Mouse (Mus musculus) liver, adult 2 months (tissue): ENCODE measurements around the gene Samd11. TPM values are rescaled to one million over a fixed set of nuclear protein-coding genes. Genes with fewer than 3 reads are reported as not detected.

ENCODE experiments used
- DNase-seq: peaks from one replicate; pipeline ENCODE4 v3.0.0-alpha.2; 2011; ENCODE audit warnings: low read depth, low spot score; ENCODE audit errors: extremely low read depth
- H3K27ac ChIP-seq: fragments of 200-500 bp; replicated peaks from 2 replicates; pipeline ENCODE4 v1.5.1; 2012; ENCODE audit warnings: low read depth, mild to moderate bottlenecking, control low read depth, inconsistent platforms, low read length; ENCODE audit not compliant: insufficient read depth
- H3K27me3 ChIP-seq: fragments of 200-500 bp; 2 replicates; pipeline ENCODE4 v1.6.1; 2012; ENCODE audit warnings: mild to moderate bottlenecking, moderate library complexity, low read length, inconsistent platforms; ENCODE audit not compliant: control insufficient read depth, insufficient read depth
- H3K36me3 ChIP-seq: fragments of 200-500 bp; 2 replicates; pipeline ENCODE4 v1.6.1; 2012; ENCODE audit warnings: low read length, inconsistent platforms; ENCODE audit not compliant: control insufficient read depth, insufficient read depth
- H3K4me1 ChIP-seq: fragments of 200-500 bp; 2 replicates; pipeline ENCODE4 v1.6.1; 2011; ENCODE audit warnings: low read length; ENCODE audit not compliant: control insufficient read depth, insufficient read depth
- H3K4me3 ChIP-seq: fragments of 200-500 bp; 2 replicates; pipeline ENCODE4 v1.5.1; 2011; ENCODE audit warnings: low read depth, mild to moderate bottlenecking, control low read depth, low read length, moderate library complexity; ENCODE audit not compliant: insufficient read depth
- H3K79me2 ChIP-seq: fragments of 200-500 bp; 2 replicates; pipeline ENCODE4 v1.6.1; 2012; ENCODE audit warnings: inconsistent platforms, mild to moderate bottlenecking, low read length, moderate library complexity; ENCODE audit not compliant: control insufficient read depth, insufficient read depth
- H3K9ac ChIP-seq: fragments of 200-500 bp; 2 replicates; pipeline ENCODE4 v1.6.1; 2012; ENCODE audit warnings: low read depth, mild to moderate bottlenecking, control low read depth, inconsistent platforms, low read length
- CTCF ChIP-seq: fragments of 200-500 bp; IDR thresholded peaks from 2 replicates; pipeline ENCODE4 v1.5.1; 2011; ENCODE audit warnings: low read depth, low read length, control low read depth
- POLR2A ChIP-seq: fragments of 200-500 bp; IDR thresholded peaks from 2 replicates; pipeline ENCODE4 v1.6.1; 2011; ENCODE audit warnings: low read length, control low read depth; ENCODE audit not compliant: insufficient read depth; ENCODE audit errors: extremely low read depth
- WGBS: fragments of 180-500 bp; shearing (Covaris S2); methylation state at CpG from one replicate; pipeline ENCODE4 v1.1.7; 2018; 5-methylcytosine and 5-hydroxymethylcytosine counted together
- polyA plus RNA-seq: library from polyadenylated mRNA; depleted of rRNA; stranded (reverse); fragments of >200 nt; gene quantifications from 2 replicates; pipeline ENCODE4 v1.2.3, GENCODE M21; 2012; rRNA removed
- total RNA-seq: library from RNA; depleted of rRNA; stranded (reverse); fragments of >200 nt; gene quantifications from 2 replicates; pipeline ENCODE4 v1.2.3, GENCODE M21; 2014; rRNA removed

Samd11 gene
- total RNA-seq: under 0.01 TPM in 1 of 2 replicates, not detected in the other
- 0.04 TPM in 1 of 2 replicates, not detected in the other for polyA plus RNA-seq

DNA sequence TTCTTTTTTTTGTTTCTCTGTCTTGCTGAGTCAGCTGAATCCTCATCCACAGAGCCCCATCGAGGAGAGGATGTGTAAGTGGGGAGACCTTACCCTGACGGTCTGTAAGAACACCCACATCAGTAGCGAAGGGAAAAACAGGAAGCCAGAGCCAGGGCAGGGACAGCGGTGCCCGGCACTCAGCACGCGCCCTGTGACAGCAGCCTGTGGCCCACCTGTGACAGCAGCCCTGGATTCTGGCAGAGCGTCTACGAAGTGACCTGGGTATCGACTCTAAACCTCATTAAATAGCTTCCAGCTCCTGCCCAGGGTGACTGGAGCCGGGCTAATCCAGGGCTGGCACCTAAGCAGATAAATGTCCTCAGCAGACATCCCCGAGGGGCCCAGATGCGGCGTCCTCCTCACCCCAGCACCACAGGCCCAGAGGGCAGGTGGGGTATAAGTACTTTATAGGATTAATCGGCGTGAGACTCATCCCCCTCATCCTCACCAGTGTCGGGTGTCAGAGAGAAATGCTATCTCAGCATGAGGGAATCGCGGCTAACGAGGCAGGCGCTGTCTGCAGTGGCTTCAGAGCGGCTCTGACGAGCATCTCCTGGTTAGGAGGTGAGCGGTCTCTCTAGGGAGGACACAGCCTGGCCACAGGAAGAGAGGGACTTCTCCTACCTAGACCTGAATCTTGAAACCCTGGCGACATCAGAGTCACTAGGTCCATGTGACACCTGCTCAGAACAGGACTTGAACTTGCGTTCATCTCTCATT, at the start of gene Samd11:
TSS of gene Samd11 (minus strand) at position 580 of the 762 bp plus-strand sequence.
- TF ChIP-seq CTCF: no peak
- no peak for TF ChIP-seq POLR2A
- no peaks in the 10 kb centered on the region for H3K36me3 ChIP-seq
- no peaks in the 10 kb centered on the region for H3K79me2 ChIP-seq
- H3K4me1 ChIP-seq: peaks cover 4% of the 10 kb centered on the region; the same call in 1 of the 2 replicates
- H3K9ac ChIP-seq: no peak within 1 kb of the TSS
- no peak within 1 kb of the TSS for H3K4me3 ChIP-seq
- DNase-seq: no peak
- H3K27ac ChIP-seq: no peak within 1 kb of the TSS
- H3K27me3 ChIP-seq: peaks cover 15% of the 10 kb centered on the region
- WGBS: 12% methylated on average over 26 of the region's 26 CpGs

DNA sequence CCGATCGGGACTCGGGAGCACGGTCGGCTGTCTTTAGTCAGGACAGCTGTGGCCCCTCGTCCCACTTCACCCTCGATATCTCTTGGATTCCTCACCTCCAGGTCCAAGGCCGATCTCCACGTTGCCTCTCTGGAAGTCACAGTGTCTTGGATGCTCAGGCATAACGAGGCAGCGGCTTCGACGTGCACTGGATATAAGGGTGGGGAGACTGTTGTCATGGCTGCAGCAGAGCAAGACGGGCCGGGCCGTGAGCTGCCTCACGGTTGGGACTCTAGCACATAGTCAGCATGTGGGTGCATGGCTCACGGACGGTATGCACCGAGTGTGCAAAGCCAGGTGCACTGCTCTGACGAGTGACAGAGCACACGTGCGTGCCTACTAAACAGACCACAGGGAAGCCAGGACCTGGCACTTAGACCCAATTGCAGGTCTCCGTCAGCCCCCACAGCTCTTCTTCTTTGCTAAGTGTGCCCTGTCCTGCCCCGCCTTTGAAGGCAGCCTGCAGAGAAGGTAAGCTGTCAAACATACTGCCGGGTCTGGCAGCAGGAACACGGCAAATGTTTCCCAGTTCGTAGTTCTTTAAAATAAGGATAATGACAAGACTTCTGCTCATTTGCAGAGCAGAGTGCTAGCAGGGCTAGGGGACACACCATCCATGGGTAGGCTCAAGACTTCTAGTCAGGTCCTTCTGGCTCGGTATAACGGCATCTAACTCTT, 938 bp downstream of the Samd11 start:
- Histone ChIP-seq H3K36me3 (no peaks in the 10 kb centered on the region), H3K4me1 (peaks cover 4% of the 10 kb centered on the region; the same call in 1 of the 2 replicates), H3K27ac (no peak overlapping the region), H3K9ac (no peak overlapping the region), H3K27me3 (peaks cover 15% of the 10 kb centered on the region), H3K4me3 (no peak overlapping the region), H3K79me2 (no peaks in the 10 kb centered on the region)
- TF ChIP-seq POLR2A (no peak), CTCF (no peak)
- DNase-seq: no peak
- WGBS: 5% methylated on average over 26 of the region's 30 CpGs

DNA sequence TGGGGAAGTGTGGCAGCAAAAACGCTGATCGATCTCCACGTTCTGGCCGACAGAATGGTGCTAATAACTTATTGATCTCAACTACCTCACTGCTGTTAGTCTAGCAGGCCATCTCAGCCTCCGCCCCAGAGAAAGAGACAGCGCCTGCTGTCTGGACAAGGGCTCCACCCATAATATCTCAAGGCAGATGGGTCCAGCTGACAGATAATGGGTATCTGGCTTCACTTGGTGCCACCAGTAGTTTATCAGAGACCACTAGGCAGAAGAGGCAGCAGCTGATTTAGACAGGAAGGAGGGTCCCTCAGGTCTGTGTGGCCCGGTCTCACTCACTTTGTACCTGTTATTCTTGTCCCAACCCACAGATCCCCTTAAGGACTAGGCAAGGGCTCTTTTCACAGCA, 2.4 kb downstream of the Samd11 start:
- peaks cover 15% of the 10 kb centered on the region for H3K27me3 ChIP-seq
- H3K79me2 ChIP-seq: no peaks in the 10 kb centered on the region
- DNase-seq: no peak
- no peaks in the 10 kb centered on the region for H3K36me3 ChIP-seq
- WGBS: 40% methylated on average over 7 of the region's 7 CpGs
- no peak overlapping the region for H3K9ac ChIP-seq
- peaks cover 4% of the 10 kb centered on the region; the same call in 1 of the 2 replicates for H3K4me1 ChIP-seq
- H3K27ac ChIP-seq: no peak overlapping the region
- TF ChIP-seq POLR2A (no peak), CTCF (no peak)
- H3K4me3 ChIP-seq: no peak overlapping the region

DNA sequence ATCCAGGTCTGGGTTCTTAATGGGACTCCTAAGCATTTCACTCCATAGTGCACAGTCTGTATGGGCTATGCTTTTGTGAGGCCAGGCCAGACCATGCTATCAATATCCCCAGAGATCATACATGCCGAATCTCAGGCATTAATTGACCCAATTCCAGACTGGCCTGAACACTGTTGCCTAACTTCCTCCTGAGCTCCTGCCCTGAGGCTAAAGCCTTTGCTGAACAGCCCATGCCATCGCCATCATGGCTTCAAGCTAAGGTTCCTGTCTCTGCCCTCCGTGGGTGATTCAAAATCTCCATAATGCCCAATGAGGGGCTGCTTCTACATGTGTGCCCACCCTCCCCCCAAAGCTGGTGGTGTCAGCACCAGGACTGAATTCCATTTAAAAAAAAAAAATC, 2.8 kb downstream of the Samd11 start:
- H3K27me3 ChIP-seq: peaks cover 15% of the 10 kb centered on the region
- no peak for TF ChIP-seq POLR2A
- TF ChIP-seq CTCF: no peak
- H3K9ac ChIP-seq: no peak overlapping the region
- DNase-seq: no peak
- no peaks in the 10 kb centered on the region for H3K36me3 ChIP-seq
- no peak overlapping the region for H3K4me3 ChIP-seq
- H3K4me1 ChIP-seq: peaks cover 4% of the 10 kb centered on the region; the same call in 1 of the 2 replicates
- H3K27ac ChIP-seq: no peak overlapping the region
- no peaks in the 10 kb centered on the region for H3K79me2 ChIP-seq
- 37% methylated on average over 3 of the region's 3 CpGs for WGBS

DNA sequence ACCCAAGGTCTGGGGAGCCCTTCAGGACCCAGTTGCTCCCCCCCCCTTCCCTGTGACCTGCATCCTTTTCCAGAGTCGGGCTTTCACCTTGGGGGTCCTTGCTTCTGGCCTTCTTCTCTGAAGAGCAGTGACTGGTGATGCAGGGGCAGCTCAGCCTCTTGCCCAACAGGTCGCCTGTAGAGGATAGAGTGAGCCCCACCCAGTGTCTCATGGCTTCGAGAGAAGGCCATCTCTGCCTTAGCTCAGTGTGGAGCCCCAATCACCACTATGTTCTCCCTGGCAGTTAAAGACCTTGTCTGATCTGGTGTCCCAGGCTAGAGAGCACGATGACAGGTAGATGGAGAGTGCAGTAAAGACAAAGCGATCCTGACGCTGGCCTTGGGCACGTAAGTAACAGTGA, 3.3 kb downstream of the Samd11 start:
- no peak overlapping the region for H3K27ac ChIP-seq
- TF ChIP-seq POLR2A (no peak), CTCF (no peak)
- WGBS: 36% methylated on average over 7 of the region's 7 CpGs

More for the DNA sequence above, 3.3 kb downstream of the Samd11 start:
- Histone ChIP-seq H3K36me3 (peaks cover under 1% of the 10 kb centered on the region; the same call in 1 of the 2 replicates), H3K27me3 (peaks cover 15% of the 10 kb centered on the region), H3K79me2 (no peaks in the 10 kb centered on the region), H3K4me3 (no peak overlapping the region), H3K4me1 (peaks cover 4% of the 10 kb centered on the region; the same call in 1 of the 2 replicates), H3K9ac (no peak overlapping the region)
- DNase-seq: no peak
